Mouse (Mus musculus) cortical plate, adult 2 months (tissue): ENCODE results near the gene Fam151b. TPM values are rescaled to one million over a fixed set of nuclear protein-coding genes. Genes with fewer than 3 reads are reported as not detected.
A peak's percentile ranks its signal among the peaks of the same experiment; 100 is the strongest.

Experiments
- H3K27ac ChIP-seq: fragments of 200-500 bp; 2 replicates; pipeline ENCODE4 v1.5.1; 2012; ENCODE audit warnings: low read length, control low read depth, inconsistent platforms; ENCODE audit not compliant: insufficient read depth
- H3K4me1 ChIP-seq: fragments of 200-500 bp; 2 replicates; pipeline ENCODE4 v1.6.1; 2011; ENCODE audit warnings: low read length; ENCODE audit not compliant: control insufficient read depth, insufficient read depth
- H3K4me3 ChIP-seq: fragments of 200-500 bp; 2 replicates; pipeline ENCODE4 v1.5.1; 2011; ENCODE audit warnings: mild to moderate bottlenecking, low read length, control low read depth; ENCODE audit not compliant: insufficient read depth
- CTCF ChIP-seq: fragments of 200-500 bp; IDR thresholded peaks from 2 replicates; pipeline ENCODE4 v1.5.1; 2011; ENCODE audit warnings: mild to moderate bottlenecking, control low read depth, low read length; ENCODE audit not compliant: insufficient read depth; ENCODE audit errors: extremely low read depth
- POLR2A ChIP-seq: fragments of 200-500 bp; IDR thresholded peaks from 2 replicates; pipeline ENCODE4 v1.6.1; 2011; ENCODE audit warnings: mild to moderate bottlenecking, low read length, control low read depth; ENCODE audit not compliant: insufficient read depth; ENCODE audit errors: extremely low read depth
- polyA plus RNA-seq: library from polyadenylated mRNA; depleted of rRNA; stranded (reverse); fragments of >200 nt; gene quantifications from 2 replicates; pipeline ENCODE4 v1.2.3, GENCODE M21; 2012; rRNA removed

Fam151b gene
- 9.9 and 11.7 TPM in 2 replicates for polyA plus RNA-seq

GRCm38 (mm10) chr13:92483852-92484463, at the start of gene Fam151b:
Fam151b (minus strand) TSS chr13:92484015.
- Histone ChIP-seq H3K4me3 (peak within 1 kb of the TSS; percentile 36), H3K27ac (peak within 1 kb of the TSS; percentile 32; the same call in 1 of the 2 replicates), H3K4me1 (no peaks in the 10 kb centered on the region)
- TF ChIP-seq POLR2A (peak; percentile 91), CTCF (no peak)

- Histone ChIP-seq H3K4me1 (peaks cover 2% of the 10 kb centered on the region; the same call in 1 of the 2 replicates), H3K27ac (no peak overlapping the region), H3K4me3 (no peak overlapping the region)
- TF ChIP-seq CTCF: no peak
- no peak for TF ChIP-seq POLR2A
These were observed 48.4 kb upstream of the Fam151b start for GRCm38 (mm10) chr13:92532216-92532615.

DNA sequence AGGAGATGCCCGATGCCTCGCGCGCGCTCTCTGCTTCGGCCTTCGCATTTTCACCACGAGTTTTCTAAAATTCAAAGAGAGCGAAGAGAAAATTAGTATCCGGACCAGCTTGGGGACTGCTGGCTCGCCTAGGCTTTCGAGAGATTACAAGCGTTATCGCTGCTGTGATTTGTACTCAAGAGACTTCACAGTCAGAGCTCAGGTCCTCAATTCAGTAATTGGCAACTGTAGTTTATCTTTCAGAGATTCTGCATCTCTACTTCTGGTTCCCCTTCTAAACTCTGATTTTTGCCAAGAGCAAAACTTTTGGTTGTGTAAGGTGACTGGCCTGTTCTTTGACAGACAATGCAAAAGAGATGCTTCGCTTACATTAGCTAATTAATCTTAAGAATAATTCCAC, 47.4 kb upstream of the Fam151b start:
- H3K27ac ChIP-seq: peak overlapping the region; percentile 68; the same call in 1 of the 2 replicates
- TF ChIP-seq POLR2A (no peak), CTCF (no peak)
- H3K4me1 ChIP-seq: peaks cover 2% of the 10 kb centered on the region; the same call in 1 of the 2 replicates
- H3K4me3 ChIP-seq: peak overlapping the region; percentile 77

DNA sequence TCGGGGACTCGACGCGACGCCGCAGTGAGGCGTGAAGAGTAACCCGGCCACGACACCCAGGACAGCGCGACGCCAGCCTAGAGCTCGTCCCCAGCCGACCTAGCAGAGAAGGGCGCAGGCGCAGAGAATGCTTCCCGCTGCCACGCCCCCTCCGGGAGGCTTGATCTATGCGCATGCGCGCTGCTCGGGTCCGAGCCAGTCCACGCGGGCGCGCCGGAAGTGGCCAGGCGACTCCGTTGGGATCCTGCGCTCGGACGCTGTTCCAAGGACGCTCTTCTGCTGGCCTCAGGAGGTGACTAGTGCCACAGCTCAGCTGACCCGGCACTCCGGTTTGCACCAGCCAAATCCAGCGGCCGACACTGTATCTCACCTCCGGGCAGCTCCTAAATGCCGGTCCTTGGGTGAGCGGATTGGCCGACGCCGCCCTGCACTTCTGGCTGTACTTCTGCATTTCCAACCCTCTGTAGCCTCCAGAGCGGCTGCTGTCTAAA, 47.0 kb upstream of the Fam151b start, which contains the start of gene Zfyve16:
Gene Zfyve16 (minus strand): TSS at position 148 of the 491 bp plus-strand sequence.
- H3K4me1 ChIP-seq: peaks cover 2% of the 10 kb centered on the region; the same call in 1 of the 2 replicates
- peak within 1 kb of the TSS; percentile 68 for H3K27ac ChIP-seq
- H3K4me3 ChIP-seq: peak within 1 kb of the TSS; percentile 77
- TF ChIP-seq POLR2A: peak; percentile 84; the same call in 1 of the 2 replicates
- no peak for TF ChIP-seq CTCF

DNA sequence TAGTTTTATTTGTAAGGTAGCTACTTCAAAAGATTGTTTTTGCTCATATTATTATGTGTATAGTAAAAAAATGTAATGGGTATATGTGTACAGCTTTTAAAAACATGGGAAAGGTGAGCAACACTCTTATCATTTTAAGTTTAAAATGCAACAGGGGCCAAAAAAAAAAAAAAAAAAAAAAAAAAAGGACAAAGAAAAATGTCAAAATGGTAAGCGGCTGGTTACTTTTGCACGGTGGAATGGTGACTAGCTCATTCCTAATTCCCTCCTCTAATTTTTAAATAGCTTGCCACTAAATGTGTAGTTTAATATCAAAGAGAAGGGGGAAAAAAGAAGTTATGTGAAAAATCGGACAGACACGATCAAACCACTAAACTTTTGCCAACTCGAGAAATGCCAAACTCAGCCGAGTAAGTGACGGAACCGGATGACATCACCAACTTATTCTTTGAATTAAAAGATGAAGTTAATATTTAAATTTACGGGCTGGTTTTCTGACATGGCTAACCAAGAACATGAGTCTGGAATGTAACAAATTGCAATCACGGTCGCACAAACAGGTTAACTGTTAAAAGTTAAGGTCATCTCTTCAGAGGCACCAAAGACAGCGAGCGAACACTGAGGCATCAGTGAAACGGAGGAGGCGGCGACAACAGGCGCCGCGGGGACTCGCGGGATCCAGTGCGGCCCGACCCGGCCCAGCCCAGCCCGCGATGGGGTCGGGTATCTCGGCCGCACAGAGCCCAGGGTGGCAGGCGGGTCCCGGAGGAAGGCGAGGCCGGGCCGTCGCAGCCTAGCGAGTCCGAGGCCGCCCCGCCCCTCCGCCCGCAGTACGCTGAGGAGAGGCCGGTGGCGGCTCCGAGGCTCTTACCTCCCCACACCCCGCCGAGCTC, 46.3 kb upstream of the Fam151b start:
- Histone ChIP-seq H3K27ac (peak overlapping the region; percentile 47), H3K4me3 (peak overlapping the region; percentile 77), H3K4me1 (peaks cover 2% of the 10 kb centered on the region; the same call in 1 of the 2 replicates)
- TF ChIP-seq POLR2A (no peak), CTCF (no peak)

- H3K4me3 ChIP-seq: no peak overlapping the region
- no peak overlapping the region for H3K27ac ChIP-seq
- H3K4me1 ChIP-seq: peaks cover 2% of the 10 kb centered on the region; the same call in 1 of the 2 replicates
- TF ChIP-seq CTCF (no peak), POLR2A (no peak)
These were observed 39.5 kb upstream of the Fam151b start for GRCm38 (mm10) chr13:92523178-92523813.

DNA sequence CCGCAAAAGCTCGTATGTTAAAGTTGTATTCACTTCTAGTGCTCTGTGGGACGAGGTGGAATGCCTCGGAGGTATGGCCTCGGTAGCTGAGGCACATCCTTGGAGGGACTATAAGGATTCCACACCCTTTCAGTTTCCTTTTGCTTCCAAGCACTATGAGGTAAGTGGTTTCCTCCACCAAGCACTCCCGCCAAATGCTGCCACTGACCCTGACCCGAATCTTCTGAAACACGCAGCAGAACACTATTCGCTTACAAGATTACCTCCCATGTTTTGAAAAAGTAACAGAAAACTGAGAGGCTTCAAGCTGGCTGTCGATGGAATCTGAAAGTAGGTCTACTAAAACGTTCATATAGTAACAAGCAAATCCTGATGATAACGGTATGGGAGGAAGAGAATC, 21.1 kb upstream of the Fam151b start:
- H3K4me1 ChIP-seq: no peaks in the 10 kb centered on the region
- H3K4me3 ChIP-seq: no peak overlapping the region
- no peak overlapping the region for H3K27ac ChIP-seq
- TF ChIP-seq CTCF (no peak), POLR2A (no peak)

- Histone ChIP-seq H3K4me1 (no peaks in the 10 kb centered on the region), H3K4me3 (no peak overlapping the region), H3K27ac (no peak overlapping the region)
- TF ChIP-seq POLR2A: no peak
- no peak for TF ChIP-seq CTCF
These were observed 8.1 kb upstream of the Fam151b start for GRCm38 (mm10) chr13:92491923-92492322.

GRCm38 (mm10) chr13:92490817-92491216, 7.0 kb upstream of the Fam151b start:
- TF ChIP-seq POLR2A: no peak
- no peak for TF ChIP-seq CTCF
- no peak overlapping the region; the same call in 1 of the 2 replicates for H3K27ac ChIP-seq
- H3K4me3 ChIP-seq: no peak overlapping the region
- no peaks in the 10 kb centered on the region for H3K4me1 ChIP-seq
